Mouse (Mus musculus): Measurements from ENCODE around the gene Psma3.
A peak's percentile ranks its signal among the peaks of the same experiment; 100 is the strongest.

Gene Psma3

DNA sequence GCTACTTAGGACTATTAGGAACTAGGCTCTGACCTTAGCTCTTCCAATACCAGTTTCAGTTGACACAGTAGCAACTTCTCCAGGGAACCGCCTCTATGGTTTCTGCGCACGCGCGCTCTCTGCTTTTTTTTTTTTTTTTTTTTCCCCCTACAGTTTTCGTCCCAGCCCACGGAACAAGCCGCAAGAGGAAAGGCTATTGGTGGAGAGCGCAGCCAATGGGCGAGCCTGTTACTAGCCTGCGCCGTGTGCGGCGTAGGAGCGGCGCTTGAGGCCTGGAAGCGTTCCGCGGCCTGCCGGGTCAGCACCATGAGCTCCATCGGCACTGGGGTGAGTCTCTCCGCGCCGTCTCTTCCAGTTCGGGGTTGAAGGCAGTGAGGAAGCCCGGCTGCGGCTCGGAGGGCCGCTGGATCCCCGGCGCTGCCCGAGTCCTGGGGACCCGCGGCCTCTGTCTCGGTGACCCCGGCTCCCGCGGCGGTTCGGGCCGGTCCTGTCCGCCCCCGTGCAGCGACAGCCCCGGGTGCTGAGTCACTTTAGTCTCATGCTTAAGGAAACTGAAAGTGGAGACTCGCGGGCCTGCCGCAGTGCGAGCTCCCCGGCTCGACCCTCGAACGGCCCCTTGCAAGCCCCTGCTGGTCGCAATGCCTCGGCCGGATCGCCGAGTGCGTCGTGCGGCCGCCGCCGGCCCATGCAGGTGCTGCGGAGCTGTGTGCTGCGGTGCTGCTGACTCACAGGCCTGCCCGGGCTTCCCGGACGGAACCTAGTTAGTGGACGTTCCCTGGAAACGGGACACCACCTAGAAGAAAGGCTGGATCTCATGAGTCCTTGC is at the start of gene Psma3:
Psma3 (plus strand) TSS at position 181 of the 826 bp plus-strand sequence.
- peak; percentile 87 to 89 for DNase-seq (ENCODE audit: low spot score in 2 of 2)

DNA sequence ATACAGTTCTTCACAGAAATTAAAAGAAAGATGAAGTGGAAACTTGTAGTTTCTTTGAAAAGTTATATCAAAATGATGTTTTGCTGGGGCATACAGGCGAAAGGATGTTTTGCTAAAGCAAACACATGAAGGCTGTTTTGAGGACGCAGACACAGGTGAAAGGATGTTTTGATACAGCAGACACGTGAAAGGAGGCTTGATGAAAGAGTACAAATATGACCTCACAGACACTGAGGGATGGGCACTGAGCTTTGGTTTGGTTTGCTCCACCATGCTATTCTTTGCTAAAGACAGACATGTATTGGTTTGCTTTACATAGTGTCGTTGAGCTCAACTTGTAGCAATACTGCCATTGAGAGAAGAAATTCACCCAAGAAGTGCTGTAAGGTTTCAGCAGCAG is 44.6 kb upstream of the Psma3 start:
- no peak for DNase-seq (ENCODE audit: low spot score in 2 of 2)

DNA sequence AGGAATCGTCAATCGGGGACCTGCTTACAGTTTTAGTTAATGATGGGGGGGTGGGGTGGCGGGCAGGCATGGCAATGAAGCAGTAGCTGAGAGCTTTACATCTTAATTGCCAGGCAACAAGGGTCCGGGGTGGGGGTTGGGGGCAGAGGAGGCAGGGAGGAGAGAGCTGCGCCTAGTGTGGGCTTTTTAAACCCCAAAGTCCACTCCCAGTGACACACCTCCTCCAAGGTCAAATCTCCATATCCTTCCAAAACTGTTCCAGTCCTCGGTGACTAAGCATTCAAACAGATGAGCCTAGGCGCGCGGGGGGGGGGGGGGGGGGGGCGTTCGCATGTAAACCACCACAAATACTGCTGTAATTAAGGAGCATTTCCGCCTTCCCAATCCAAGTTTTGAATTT is 37.3 kb upstream of the Psma3 start:
- DNase-seq (ENCODE audit: low spot score in 2 of 2) = peak; percentile 31 to 40

DNA sequence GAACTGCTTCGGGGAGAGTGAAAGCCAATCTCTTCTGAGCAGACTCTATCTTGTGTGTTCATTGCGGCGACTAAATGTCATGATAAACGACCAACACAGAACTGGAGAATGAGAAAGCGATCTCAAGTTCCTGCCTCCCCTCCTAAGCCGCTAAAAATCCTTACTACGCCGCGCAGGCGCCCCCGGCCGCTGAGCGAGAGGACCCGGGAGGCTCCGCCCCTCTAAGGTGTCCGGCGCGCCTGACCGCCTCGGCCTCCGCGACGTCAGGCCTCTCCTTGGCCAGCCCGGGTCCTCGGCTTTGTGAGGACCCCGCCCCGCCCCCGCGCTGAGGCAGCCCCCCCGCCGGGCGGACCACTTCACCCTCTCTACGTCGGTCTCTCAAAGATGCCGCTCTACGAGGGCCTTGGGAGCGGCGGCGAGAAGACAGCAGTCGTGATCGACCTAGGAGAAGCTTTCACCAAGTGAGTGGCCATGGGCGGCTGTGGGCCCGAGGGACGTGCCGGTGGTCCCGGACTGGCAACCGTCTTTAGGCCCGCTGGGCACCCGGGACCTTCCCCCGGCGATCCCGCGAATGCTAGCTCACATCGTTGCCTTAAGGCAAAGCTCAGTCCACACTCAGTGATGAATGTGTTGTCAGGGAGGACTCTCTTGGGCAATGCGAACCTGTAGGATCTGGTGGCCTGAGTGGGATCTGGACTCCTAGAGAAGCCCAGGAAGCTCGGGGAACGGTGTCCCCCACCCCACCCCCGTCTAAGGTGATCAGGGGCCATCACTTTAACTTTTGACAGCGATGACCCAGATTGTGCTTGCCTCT is 36.6 kb upstream of the Psma3 start, which contains the start of gene Actr10:
Actr10 (plus strand) TSS at position 287 of the 814 bp plus-strand sequence.
- peak; percentile 90 to 91 for DNase-seq (ENCODE audit: low spot score in 2 of 2)

DNA sequence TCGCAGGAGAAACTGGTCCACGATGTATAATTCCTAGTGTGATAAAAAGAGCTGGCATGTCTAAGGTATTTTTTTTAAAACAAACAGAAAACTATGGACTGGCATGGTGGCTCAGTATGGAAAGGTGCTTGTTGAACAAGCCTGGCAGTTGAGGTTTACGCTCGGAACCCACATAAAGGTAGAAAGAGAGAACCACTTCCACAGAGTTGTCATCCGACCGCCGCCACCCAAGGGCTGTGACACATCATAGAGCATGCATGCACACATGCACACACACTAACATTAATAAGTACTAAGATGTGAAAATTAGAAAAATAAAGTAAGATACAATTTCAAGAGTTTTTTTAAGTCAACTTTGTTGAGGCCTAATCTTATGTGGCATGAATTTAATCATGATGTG is 33.6 kb upstream of the Psma3 start:
- DNase-seq (ENCODE audit: low spot score in 2 of 2) = no peak

DNA sequence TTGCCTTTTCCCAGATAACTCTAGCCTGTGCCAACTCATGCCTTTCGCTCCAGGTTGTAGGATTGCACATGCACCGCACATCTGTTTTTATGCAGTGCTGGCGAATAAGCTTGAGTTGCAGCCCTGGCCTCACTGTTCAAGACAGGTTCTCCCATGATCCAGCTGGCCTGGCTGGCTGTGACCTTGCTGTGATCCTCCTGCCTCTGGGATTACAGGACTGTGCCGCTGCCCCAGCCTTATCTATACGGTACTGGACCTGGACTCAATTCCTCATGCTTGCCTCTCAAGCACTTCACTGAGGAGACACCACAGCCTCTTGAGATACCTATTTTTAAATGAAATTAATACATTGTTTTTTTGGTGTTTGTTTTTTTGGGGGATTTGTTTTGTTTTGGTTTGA is 30.2 kb upstream of the Psma3 start:
- DNase-seq (ENCODE audit: low spot score in 2 of 2) = no peak

DNA sequence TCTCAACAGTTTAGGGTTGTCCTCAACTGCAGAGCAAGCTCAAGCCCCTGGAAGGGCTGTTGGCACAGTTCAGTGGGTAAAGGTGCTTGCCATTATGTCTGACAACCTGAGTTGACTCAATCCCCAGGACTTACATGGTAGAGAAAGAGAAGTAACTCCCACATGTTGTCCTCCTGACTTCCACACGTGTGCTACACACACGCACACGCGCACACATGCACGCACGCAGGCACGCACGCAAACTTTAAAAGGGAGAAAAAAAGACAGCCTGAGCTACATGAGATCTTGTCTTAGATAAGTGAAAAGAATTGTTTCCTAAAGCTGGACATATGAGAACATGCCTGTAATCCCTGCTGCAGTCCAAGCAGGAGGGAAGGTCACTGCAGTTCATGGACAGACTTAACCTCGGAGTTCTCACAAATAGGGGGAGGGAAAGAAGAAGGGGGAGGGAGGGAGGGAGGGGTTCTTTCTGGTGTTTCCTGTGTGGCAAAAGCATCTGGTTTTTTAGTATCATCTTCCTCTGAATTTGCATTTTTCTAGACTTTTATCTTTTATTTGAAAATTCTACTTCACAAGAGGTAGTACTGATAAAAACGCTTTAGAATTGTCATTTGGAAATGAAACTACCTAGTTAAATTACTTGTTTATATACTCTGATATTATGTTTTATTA is 27.7 kb upstream of the Psma3 start:
- no peak for DNase-seq (ENCODE audit: low spot score in 2 of 2)

DNA sequence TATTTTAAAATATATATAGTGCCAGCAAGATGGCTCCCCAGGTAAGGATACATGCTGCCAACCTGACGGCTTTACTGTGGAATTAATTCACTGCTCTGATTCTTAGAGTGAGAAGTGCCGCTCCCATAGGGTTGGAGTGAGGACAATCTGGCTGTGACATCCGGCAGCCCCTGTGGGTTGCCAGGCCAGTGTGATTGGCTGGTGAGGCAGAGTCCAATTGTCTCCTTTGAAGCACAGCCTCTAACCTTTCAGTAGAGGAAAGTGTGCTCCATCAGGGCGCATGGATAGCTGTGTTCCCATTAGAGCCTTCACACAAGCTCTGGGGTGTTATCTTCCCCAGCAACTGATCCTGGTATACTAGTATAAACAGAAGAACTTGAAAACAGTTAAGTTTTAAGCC is 15.8 kb upstream of the Psma3 start:
- no peak for DNase-seq (ENCODE audit: low spot score in 2 of 2)

DNA sequence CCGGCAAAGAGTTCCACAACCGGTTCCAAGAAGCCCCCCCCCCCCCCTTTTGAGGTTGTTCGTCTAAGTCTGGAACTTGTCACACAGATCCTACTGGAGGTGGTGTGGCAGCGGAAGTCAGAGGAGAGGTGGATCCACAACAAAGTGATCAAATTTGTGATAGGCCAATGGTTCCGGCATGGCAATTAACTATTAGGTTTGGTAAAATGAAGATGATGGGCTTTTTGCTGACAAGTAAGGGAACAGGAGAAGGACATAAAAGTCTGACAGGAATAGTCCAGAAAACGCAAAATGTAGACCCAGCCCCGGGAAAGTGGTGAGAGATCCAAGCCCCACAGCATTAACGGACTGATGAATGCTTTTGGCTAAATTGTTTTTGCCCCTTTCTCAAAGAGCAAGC is 6.8 kb upstream of the Psma3 start:
- DNase-seq (ENCODE audit: low spot score in 2 of 2) = no peak

DNA sequence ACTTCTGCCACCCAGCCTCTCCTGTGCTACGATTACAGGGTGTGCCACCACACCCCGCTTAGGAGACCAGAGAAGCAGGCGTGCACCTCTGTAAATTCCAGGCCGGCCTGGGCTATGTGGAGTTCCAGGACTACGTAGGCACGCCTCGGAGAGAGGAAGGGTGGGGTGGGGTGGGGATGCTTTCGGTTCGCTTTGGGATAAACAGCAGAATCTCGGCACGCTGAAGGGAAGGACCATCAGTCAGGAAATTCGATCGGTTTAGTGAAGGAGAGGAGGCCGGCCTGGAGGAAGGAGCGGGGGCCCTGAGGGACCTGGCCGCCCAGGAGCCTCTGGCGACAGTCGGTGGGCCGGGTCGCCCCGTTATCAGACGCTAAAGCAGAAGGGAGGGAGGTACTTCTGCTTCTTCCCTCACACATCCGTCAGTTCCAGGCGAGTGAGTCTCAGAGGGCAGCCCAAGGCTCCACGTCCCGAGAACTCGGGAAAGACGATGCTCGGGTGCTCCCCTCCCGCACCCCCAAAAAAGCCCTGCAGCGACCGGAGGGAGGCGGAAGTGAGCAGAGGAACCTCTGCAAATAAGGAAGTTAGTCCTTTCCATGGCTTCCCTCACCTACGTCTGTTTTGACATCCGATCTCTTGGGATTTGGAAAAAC is 6.2 kb upstream of the Psma3 start:
- peak; percentile 67 to 75 for DNase-seq (ENCODE audit: low spot score in 2 of 2)

DNA sequence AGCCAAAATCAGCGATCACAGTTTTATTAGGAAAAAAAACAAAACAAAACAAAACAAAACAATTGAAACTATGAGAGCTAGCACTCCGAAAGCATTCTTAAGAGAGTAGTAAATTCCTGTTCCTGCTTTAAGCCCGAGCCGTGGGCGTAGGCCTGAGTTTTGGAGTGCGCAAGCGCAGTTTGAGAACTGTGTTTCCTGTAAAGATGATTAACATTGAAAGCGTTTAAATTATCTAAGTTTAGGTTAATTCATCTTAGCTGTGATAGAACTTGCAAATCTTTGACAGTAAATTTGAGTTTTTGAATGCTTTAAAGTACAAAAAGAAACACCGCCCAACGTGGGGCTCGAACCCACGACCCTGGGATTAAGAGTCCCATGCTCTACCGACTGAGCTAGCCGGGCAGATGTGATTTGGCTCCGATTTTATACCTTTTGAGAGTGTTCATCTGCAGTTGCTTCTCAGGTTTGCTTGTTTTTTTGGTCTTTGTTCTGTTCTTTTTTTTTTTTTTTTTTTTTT is 5.6 kb upstream of the Psma3 start:
- peak; percentile 79 to 89 for DNase-seq (ENCODE audit: low spot score in 2 of 2)

DNA sequence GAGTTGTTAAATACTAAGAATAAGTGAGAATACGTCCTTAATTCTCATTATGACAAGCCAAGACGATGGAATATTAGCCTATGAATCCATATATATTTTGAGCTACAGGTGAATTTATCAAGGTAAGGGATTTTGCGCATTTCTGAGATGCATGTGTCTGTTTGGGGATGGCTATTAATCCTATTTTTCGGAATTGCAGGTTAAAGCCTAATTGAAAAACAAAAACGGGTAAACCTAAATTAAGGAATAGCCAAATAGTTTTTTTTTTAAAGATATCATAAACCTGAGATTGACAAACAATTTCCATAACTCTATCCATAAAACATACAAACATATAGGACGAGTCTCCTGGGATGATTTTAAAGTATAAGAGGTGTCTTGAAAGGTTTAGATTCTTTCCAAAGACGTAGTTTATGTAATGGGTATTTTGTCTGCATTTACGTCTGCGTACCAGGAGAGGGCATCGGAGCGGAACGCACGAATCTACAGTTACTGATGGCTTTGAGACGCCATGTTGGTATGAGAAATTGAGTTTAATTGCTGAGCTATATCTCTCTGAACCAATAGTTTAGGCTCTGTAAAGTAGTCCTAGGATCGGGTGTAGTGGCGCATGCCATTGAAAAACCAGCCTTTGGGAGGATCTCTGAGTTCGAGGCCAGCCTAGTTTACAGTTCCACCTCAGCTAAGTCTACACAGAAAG is 4.8 kb upstream of the Psma3 start:
- DNase-seq (ENCODE audit: low spot score in 2 of 2) = peak; percentile 25 to 41

DNA sequence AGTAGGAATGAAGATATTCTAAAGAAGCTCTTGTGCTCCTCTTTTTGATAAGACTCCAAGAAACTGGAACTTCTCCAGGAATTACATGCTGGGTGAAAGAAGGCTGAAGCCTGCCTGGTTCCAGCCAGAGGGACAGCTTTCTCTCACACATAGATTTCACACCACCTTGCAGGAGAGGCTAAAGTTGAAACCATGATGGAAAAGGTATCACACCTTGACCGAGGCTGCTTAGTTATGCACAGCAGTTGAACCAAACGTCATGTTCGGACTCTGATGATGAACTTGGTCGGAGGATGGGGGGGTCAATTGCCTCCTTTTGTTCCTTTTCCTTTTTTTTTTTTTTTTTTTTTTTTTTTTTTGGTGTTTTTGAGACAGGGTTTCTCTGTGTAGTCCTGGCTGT is 590 bp upstream of the Psma3 start:
- no peak for DNase-seq (ENCODE audit: low spot score in 2 of 2)

DNA sequence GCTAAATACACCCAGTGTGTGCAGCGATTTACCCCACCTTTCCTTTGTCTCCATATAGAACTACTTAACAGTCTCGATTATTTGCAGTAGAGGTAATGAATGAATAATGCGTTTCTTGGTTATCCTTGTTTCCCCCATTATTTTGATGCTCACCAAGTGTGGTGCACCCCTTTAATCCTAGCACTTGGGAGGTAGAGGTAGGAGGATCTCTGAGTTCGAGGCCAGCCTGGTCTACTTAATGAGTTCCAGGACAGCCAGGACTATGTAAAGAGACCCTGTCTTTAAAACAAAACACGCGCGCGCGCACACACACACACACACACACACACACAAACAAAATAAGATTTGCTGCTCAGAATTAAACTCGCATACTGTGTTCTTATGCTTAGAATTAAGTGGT is 985 bp downstream of the Psma3 start:
- no peak for DNase-seq (ENCODE audit: low spot score in 2 of 2)

DNA sequence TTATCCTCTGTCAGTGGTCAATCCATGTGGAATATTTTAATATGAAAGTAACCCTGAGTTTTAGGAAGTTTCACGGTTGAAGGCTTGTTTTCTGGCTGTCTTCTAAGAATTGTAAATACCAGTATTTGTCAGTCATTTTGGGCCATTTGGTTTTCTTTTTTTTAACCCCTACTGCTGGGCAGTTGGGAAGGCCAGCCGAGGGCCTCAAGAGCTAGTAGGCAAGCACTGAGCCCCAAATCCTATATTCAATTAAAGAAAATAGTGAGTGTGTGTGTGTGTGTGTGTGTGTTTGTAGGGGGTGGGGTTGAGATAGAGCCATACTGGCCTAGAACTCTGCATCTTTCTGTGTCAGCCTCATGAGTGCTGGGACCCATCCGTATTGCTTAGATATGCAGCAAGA is 1.5 kb downstream of the Psma3 start:
- DNase-seq (ENCODE audit: low spot score in 2 of 2) = no peak

DNA sequence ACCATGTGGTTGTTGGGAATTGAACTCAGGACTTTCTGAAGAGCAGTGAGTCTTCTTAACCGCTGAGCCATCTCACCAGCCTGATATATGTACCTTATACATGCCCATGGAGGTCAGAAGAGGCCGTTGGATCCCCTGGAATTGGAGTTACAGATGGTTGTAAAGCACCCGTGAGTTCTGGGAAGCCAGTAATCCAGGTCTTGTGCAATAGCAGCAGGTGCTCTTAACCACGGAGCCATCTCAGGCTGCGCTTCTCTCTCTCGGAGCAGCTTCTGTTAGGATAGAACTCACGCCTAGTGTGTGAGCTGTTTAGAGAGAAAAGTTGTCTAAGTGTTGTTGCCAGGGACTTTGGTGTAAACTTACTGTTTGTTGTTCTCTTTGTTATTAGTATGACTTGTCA is 3.9 kb downstream of the Psma3 start:
- DNase-seq (ENCODE audit: low spot score in 2 of 2) = no peak

DNA sequence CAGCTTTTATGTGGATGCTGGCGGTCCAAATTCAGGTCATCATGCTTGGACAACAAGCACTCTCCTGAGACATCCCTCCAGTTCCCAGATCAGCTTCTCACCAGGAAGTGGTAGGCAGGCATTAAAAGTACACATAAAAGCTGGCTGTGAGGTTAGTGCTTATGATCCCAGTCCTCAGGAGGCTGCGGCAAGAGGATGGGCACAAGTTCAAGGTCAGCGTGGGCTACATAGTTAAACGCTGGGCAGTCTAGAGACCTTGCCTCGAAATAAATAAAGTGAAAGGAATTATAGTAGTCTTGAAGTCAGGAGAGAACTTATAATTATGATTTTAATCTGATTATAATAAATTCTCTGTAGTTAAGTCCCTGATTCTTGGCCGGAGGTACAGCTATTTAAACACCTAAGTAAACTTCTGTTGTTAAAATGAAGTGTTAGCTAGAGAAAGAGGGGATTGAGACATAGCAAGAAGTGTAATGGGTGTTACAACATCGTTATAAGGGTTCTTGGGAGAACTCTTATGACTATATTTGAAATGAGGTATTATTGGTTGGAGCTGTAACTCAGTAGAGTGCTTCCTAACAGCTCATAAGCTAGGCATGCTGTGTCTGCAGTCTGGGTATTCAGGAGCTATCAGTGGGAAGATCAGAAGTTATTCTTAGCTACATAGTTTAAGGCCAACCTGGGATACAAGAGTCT is 10.6 kb downstream of the Psma3 start:
- no peak for DNase-seq (ENCODE audit: low spot score in 2 of 2)

DNA sequence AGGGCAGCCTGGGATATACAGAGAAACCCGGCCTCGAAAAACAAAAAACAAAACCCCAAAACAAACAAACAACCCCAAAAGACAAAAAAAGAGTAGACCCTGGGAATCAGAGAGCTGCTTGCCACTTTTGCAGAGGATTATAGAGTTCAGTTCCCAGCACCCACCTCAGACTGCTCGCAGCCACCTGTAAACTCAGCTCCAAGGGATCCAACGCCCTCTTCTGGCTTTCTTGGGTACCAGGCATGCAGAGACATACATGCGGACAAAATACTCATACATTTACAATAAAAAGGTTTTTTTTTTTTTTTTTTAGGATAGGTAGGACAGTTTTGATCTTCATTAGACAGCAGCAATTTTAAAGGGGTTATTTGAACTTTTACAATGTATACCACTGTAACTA is 22.8 kb downstream of the Psma3 start:
- DNase-seq (ENCODE audit: low spot score in 2 of 2) = no peak

DNA sequence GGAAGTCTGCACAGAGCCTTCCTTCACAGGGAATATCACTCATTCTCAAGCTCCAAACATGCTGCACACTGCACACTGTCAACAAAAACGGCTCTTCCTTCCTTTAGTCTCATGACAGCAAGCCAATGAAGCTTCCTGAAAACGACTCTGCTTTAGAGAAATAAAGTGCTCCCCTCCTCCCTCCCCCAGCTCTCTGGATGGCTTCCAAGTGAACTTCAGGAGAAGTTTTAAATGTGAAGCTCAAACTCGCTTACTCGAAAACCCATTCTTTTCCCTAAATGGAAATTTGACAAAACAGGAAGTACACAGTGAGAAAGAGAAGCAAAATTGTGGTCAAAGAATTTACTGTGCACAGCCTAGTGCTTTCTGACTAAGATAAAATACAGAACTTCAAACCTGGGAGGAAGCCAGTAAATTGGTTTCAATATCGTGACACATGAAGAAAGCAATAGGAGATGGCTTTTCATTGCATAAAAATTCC is 25.0 kb downstream of the Psma3 start:
- DNase-seq (ENCODE audit: low spot score in 2 of 2) = no peak

DNA sequence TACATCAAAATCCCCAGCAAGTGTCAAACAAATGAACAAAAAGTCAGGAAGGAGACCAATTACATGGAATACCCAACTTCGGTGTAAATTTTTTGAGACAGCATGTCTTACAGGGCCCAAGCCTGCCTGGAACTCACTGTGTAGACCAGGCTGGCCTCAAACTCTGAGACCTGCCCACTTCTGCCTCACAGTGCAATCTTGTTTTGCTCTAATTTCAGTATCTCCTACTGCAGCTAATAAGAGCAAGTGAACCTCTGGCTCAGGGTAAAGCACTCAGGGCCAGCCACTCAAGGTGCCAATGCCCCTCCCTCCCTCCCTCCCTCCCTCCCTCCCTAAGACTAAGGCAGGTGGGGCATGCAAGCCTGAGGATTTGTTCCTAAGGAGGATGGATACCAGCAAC is 25.9 kb downstream of the Psma3 start:
- DNase-seq (ENCODE audit: low spot score in 2 of 2) = no peak

Measured in frontal cortex, postnatal 10 days (tissue).